Mouse (Mus musculus) heart, adult 18-20 months (tissue): ENCODE data around the gene Gjd3. TPM values are rescaled to one million over a fixed set of nuclear protein-coding genes. Genes with fewer than 3 reads are reported as not detected.
"Not testable (repeated sequence)": the region's sequence is repeated elsewhere in the genome, so short reads cannot be mapped to it uniquely, and the experiment has no call there.

ENCODE experiments used
- DNase-seq, 2 experiments: peaks; one replicate each; pipeline ENCODE4 v3.0.0; 2021 to 2022; ENCODE audit warnings: mixed read lengths in 1 of 2
- total RNA-seq, 2 experiments: library from RNA; stranded (reverse); gene quantifications; 2 replicates each; pipeline ENCODE4 v1.2.3; 2021

Gene Gjd3
- total RNA-seq, 2 experiments from 2014 or later = 0.36 to 0.45 TPM

DNA sequence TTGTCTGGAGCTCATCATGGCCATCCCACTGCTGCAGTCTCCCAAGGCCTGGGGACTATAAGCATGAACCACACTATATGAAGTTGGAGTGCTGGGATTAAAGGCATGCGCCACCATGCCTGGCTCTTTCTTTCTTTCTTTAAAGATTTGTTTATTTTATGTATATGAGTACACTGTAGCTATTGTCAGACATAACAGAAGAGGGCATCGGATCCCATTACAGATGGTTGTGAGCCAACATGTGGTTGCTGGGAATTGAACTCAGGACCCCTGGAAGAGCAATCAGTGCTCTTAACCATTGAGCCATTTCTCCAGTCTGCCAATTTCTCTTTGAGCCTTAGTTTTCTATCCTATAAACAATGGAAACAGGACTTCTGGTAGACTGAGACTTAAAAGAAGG, 49.0 kb downstream of the Gjd3 start:
- DNase-seq = not testable (repeated sequence)

DNA sequence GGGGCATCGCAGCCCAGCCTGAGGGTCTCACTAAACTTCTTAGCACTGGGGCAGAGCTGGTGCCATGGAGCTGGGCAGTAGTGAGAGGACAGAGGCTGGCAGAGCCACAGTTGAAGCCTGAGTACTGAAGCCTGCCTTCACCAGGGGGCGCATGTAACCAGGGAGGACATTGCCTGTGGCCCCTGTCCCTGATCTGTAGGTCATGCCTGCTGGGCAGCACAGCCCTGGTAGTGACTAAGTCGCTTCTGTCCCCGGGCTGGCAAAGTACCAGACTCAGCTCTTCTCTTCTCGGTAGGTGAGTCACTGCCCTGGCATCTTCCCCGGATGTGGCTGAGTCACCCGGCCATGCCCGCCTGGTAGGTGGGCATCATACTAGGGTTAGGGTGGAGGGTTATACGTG, 49.7 kb downstream of the Gjd3 start:
- peak; percentile 82 for DNase-seq

DNA sequence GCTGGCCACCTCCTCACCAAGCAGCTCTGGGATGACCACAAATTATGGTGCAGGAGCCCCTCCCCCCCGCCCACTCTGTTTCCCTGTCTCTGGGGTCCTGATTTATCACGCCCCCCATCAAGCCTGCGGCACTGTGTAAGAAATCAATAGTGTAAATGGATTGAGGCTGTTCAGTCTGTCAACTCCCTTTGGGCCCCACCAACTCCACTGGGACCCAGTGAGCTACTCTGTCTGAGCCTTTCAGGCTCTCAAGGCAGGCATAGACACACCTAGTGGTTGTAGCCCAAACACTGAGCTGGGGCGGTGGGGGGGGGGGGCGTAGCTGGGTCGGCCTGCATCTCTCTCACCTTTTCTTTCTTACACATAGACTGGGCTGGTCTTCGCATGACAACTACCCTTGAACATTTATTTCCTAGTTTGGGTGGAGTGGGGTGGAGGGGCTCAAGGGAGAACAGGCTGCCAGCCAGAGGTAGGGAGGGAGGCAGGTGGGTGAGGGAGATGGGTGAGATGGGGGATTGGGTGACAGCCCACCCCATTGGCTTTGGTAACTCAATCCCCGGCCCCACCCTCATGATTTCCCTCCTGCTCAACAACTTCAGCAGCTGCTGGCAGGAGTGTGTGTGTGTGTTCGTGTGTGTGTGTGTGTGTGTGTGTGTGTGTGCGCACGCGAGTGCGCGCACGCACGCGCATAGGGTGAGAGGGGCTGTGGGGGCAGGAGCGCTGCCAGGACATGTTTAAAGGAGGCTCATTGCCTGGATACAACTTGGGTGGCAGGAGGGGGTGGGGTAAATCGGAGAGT, 50.3 kb downstream of the Gjd3 start:
- peak; percentile 19 to 40 for DNase-seq

Other genes with a start within 250 kb of the Gjd3 start
- 100 to 1,000 TPM in 1 of 2 experiments, 10 to 100 TPM in 1; 99.7 to 103 TPM for gene Thra, start 242.4 kb downstream of the Gjd3 start, total RNA-seq
- 10 to 100 TPM; 54.2 to 67.6 TPM for gene Nr1d1, start 207.7 kb downstream of the Gjd3 start, total RNA-seq
- gene Msl1, start 187.5 kb downstream of the Gjd3 start, total RNA-seq = 10 to 100 TPM; 71.7 to 73.3 TPM
- 10 to 100 TPM; 17.2 to 19.3 TPM for gene Casc3, start 178.1 kb downstream of the Gjd3 start, total RNA-seq
- under 1 TPM; 0.72 to 0.82 TPM for gene Rapgefl1, start 146.2 kb downstream of the Gjd3 start, total RNA-seq
- gene Wipf2, start 119.4 kb downstream of the Gjd3 start, total RNA-seq = 10 to 100 TPM in 1 of 2 experiments, 1 to 10 TPM in 1; 7.3 to 10.1 TPM
- under 1 TPM; 0.40 to 0.41 TPM for gene Cdc6, start 75.2 kb downstream of the Gjd3 start, total RNA-seq
- gene Rara, start 55.2 kb downstream of the Gjd3 start, total RNA-seq = 10 to 100 TPM in 1 of 2 experiments, 1 to 10 TPM in 1; 8.7 to 10.1 TPM
- 1 to 10 TPM; 1.5 to 1.8 TPM for gene Top2a, start 41.2 kb upstream of the Gjd3 start, total RNA-seq
- 10 to 100 TPM; 82.2 to 94.0 TPM for gene Igfbp4, start 58.2 kb upstream of the Gjd3 start, total RNA-seq
- gene Tns4, start 106.3 kb upstream of the Gjd3 start, total RNA-seq = under 1 TPM; 0.07 to 0.18 TPM
- 1 to 10 TPM in 1 of 2 experiments, under 1 TPM in 1; 0.30 to 2.8 TPM for gene Ccr7, start 172.1 kb upstream of the Gjd3 start, total RNA-seq
- gene Smarce1, start 248.0 kb upstream of the Gjd3 start, total RNA-seq = 10 to 100 TPM; 42.0 to 46.3 TPM